Mouse (Mus musculus) CD4-positive, CD25-positive, alpha-beta regulatory T cell, adult 9 weeks (primary cell): ENCODE results near the gene Zfp503. TPM values are rescaled to one million over a fixed set of nuclear protein-coding genes. Genes with fewer than 3 reads are reported as not detected.

Experiments
- polyA plus RNA-seq: library from polyadenylated mRNA; unstranded; fragments of 100-300 nt; shearing (Covaris generic); gene quantifications from one replicate; pipeline ENCODE4 v1.2.1, GENCODE M21; 2017

Zfp503 gene
- polyA plus RNA-seq: not detected

GRCm38 (mm10) chr14:21989291-21989913, at the start of gene Zfp503:
Gene Zfp503 (minus strand): TSS chr14:21989601.

GRCm38 (mm10) chr14:22019252-22019948, 30.0 kb upstream of the Zfp503 start, which contains the start of gene Lrmda:
Gene Lrmda (plus strand): TSS chr14:22019712.

Other genes with a start within 250 kb of the Zfp503 start
- 4.3 TPM for gene Samd8, start 239.1 kb downstream of the Zfp503 start, polyA plus RNA-seq
- not detected for gene Dusp13, start 238.4 kb downstream of the Zfp503 start, polyA plus RNA-seq
- 199 TPM for gene Vdac2, start 164.4 kb downstream of the Zfp503 start, polyA plus RNA-seq
- 34.8 TPM for gene Comtd1, start 140.6 kb downstream of the Zfp503 start, polyA plus RNA-seq
- gene Lrmda, start 30.1 kb upstream of the Zfp503 start, polyA plus RNA-seq: not detected